Mouse (Mus musculus): ENCODE results near the gene Prrg2.

Prrg2 gene

DNA sequence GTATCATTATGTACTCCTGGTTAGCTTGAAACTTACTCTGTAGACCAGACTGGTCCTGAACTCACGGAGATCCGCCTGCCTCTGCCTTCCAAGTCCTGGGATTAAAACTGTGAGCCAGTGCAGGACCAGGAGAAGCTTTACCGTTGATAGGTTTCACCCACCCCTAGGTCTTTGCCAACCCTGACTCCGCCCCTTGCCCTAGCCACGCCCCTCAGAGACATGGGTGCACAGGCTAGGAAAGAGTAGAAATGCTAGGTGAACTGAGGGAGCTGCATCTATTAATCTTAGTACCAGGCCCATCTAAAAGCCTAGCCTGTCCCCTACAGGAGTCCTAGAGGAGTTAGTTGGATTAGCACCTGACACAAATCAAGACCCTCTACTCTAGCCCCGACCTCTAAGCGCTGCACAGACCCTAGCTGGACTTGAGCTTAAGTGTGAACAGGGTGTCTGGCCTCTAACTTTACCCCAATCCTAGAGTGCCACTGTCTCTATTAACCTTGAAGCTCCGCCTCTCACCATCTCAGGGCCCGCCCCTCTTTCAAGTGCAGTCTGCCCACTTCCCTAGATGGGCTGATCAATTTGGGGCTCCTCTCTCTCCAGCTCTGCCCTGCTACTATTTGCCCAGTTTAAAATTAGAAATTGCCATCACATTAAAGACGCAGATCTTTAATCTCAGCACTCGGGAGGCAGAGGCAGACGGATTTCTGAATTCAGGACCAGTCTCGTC, 27.9 kb upstream of the Prrg2 start:
- DNase-seq = no peak

DNA sequence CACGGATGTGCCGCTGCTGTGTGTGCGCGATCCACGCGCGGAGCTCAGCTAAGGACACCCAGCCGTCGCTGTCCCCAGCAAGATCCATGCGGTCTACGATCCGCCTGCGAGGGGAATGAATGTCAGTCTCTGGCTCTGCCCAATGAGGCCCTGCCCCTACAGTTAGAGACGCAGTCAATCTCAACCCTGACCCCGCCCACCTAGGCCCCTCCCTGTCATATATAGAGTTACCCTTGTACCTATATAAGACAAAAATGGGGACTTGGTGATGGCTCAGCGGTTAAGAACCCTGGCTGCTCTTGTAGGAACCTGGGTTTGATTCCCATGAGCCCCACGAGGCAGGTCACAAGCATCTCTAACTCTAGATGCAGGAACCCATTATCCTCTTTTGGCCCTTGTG, 26.1 kb upstream of the Prrg2 start:
- DNase-seq = no peak

DNA sequence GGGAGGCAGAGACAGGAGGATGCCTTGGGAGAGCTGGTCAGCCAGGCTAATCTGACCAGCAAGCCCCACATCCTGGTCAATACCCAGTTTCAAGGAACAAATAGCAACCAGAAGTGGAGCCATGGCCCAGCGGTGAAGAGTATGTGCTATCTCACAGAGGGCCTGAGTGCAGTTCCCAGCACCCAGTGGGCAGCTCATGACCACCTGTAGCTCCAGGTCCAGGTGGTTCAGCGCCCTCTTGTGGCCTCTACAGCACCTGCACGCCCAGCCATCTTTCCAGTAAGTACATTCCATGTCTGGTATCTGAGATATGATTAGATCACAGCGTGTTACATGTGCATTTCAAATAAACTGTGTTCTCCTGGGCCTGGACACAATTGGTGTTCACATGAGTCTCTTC, 23.6 kb upstream of the Prrg2 start:
- DNase-seq = no peak

DNA sequence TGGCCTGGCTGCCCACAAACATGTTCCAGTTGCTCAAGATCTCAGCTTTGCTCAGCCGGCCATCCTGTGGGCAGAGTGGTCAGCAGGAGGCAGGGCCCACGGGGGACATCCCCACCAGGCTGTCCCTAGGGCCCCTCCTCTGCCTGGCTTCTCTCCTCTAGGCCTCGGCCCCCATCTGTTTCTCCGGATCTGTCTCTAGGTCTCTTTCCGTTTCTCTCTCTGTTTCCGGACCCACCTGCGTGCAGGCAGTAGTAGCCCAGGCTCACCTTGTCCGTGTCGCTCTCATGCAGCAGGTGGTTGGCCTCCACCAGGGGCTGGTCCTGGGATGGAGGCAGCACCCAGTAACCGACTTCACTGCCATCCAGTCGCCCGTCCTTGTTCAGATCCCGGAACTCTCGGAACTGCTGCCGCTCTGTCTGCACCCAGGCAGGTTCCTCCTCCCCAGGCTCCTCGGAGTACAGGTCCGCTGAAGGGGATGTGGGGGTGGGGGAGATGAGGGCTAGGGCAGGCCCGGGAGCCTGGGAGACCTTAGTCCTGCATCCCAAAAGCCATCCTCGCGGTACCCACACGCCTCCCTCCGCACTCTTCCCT, 20.9 kb upstream of the Prrg2 start:
- no peak for DNase-seq

GRCm38 (mm10) chr7:45082401-45083299, 20.2 kb upstream of the Prrg2 start:
- DNase-seq = no peak

GRCm38 (mm10) chr7:45081016-45081415, 18.5 kb upstream of the Prrg2 start:
- DNase-seq = no peak

GRCm38 (mm10) chr7:45079856-45080255, 17.4 kb upstream of the Prrg2 start:
- peak; percentile 81 for DNase-seq

DNA sequence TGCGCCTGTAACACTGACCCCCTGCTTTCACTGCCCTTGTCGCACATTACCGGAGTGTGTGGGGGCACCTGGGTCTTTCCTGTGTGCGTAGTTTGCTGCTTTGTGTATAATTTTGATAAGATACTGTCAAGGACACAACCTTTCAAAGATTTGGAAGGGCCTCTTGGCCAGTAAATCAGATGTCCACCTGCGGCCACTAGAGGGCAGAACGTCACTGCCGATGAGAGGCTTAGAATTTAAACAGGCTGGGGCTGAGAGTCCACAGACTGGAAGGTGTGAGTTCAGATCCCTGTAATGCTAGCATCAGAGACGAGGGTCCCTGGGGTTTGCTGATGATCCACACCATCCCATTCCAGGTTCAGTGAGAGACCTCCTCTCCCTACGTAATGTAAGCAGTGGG, 16.0 kb upstream of the Prrg2 start:
- peak; percentile 49 for DNase-seq

GRCm38 (mm10) chr7:45077829-45078228, 15.4 kb upstream of the Prrg2 start:
- DNase-seq = no peak

GRCm38 (mm10) chr7:45077322-45077721, 14.8 kb upstream of the Prrg2 start:
- no peak for DNase-seq

- DNase-seq = no peak
Observed at GRCm38 (mm10) chr7:45076501-45076900, 14.0 kb upstream of the Prrg2 start.

GRCm38 (mm10) chr7:45075405-45075804, 12.9 kb upstream of the Prrg2 start:
- DNase-seq = no peak

- DNase-seq = no peak
Observed at GRCm38 (mm10) chr7:45073949-45074348, 11.5 kb upstream of the Prrg2 start.

DNA sequence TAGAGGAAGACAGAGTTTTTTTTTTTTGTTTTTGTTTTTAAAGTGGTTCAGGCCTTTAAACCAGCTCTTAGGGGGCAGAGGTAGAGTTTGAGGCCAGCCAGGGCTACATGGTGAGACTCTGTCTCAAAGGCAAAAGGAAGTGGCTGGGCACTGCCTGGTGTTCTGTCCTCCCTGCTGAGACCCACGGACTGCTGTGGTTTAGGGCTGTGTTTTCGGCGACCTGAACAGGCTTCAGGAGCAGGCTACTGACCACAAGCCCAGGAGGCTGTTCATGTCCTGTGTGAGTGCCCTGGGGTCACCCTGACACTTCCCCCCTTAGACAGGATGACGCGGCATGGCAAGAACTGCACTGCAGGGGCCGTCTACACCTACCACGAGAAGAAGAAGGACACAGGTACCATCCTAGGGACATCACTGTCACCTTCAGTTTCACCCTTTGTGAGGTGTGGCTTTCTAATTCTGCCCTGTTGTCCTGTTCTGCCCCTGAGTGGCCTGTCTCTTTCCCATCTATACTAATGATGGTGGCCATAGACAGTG, 10.8 kb upstream of the Prrg2 start:
- DNase-seq = no peak

- DNase-seq = no peak
Observed at GRCm38 (mm10) chr7:45072230-45072629, 9.8 kb upstream of the Prrg2 start.

DNA sequence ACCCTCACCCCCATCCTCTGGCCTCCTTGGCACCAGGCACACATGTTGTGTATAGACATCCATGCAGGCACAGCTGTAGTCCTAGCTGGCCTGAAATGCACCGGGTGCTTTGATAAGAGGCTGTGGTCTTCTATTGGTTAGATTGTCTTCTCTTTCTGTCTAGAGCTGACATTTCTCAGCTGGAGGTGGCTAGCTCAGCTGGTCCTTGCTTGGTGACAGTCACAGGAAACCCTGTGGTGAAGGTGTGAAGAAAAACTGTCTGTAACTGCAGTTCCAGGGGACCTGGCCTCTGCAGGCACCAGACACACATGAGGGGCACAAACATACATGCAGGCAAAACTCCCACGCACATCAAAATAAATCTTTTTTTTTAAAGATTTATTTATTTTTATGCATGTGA, 7.2 kb upstream of the Prrg2 start:
- DNase-seq = no peak

DNA sequence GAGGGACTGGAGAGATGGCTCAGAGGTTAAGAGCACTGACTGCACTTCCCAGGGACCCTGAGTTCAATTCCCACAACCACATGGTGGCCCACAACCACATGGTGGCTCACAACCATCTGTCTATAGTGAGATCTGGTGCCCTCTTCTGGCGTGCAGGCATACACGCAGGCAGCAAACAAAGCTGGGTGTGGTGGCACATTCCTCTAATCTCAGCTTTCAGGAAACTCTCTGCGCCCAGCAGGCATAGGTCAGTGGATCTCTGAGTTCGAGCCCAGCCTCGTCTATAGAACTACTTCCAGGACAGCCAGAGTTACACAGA, 5.5 kb upstream of the Prrg2 start:
- DNase-seq = no peak

DNA sequence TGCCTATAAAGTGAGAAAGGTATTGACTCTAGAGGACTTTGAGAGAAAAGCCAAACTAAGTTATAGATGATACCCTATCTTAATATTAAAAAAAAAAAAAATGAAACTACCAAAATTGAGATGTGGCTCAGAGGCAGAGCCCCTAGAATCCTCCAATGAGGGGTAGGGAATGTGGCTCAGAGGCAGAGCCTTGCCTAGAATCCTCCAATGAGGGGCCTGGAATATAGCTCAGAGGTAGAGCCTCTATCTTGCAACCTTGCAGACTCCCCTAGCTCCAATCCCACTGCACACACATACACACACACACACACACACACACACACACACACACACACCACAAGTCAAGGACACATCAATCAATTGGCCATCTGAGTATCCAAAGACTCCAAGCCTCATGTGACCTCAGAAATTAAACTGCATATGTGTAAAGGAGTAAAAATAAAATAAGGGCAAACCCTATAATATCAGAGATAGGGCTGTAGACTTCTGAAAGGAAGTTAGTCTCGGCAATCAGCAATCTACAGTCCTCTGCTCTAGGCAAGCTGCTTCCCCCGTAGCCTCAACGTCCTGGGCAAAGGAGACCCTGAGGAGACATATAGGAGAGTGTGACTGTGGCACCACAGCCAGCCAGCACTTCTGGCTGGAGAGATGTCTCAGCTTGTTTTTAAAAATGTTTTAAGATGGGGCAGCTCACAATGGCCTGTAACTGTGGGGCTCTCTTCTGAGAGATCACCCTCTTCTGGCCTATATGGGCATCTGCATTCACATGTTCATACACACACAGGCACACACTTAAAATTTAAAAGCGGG, 4.9 kb upstream of the Prrg2 start:
- no peak for DNase-seq

- no peak for DNase-seq
Observed at GRCm38 (mm10) chr7:45061532-45062075, 873 bp downstream of the Prrg2 start.

DNA sequence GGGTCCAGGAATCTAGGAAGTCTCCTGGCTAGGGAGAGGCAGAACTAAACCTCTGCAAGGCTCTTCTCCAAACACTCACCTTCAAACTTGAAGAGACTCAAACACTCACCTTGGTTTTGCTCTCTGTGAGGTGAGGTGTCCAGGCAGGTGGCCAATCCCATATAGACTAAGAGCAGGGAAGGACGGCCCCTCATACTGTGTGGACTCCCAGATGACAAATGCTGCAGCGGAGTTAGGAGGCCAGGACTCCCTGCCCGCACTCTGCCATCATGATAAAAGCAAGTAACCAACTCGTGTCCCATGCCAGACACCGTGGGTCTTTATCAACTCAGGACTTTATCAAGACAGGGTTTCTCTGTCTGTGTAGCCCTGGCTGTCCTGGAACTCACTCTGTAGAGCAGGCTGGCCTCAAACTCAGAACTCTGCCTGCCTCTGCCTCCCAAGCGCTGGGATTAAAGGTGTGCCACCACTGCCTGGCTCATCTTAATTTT, 1.8 kb downstream of the Prrg2 start:
- DNase-seq = no peak

- no peak for DNase-seq
Observed at GRCm38 (mm10) chr7:45058607-45059571, 3.6 kb downstream of the Prrg2 start.
